Mouse (Mus musculus): ENCODE results near the gene Trim11.

DNA sequence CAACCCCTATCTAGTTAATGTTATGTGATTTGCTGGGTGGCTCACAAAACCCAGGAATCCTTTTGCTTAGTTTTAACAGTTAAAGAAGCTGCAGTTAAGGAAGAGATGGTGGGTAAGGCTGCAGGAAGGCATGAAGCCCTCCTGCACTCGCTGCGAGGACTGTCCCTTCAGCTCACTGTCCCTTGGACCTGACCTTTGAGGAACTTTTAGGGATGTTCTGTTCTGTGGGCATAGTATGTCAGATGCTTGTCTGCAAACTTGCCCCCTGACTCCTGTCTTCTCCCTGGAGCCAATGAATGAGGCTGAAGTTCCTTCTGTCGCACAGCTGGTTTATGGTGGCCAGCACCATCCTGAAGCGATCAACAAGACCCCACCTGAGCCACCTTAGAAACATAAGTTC, 11.3 kb downstream of the Trim11 start:
- TF ChIP-seq POLR2A (IDR thresholded peaks at IDR 0.05; ENCODE audit: control insufficient read depth in 1 of 2, insufficient read depth in 1 of 2, low read depth in 1 of 2, low read length in 2 of 2, poor library complexity in 1 of 2) (no peak), CTCF (IDR thresholded peaks at IDR 0.05 in 2 of 3, conservative IDR thresholded peaks at IDR 0.05 in 1 of 3; ENCODE audit: control insufficient read depth in 1 of 3, insufficient read depth in 1 of 3, low read depth in 2 of 3, low read length in 3 of 3, poor library complexity in 1 of 3, severe bottlenecking in 1 of 3) (no peak), EP300 (IDR thresholded peaks at IDR 0.05; ENCODE audit: low read depth in 1 of 2, low read length in 2 of 2) (no peak), SIN3A (IDR thresholded peaks at IDR 0.05; ENCODE audit: low read length) (no peak), E2F4 (IDR thresholded peaks at IDR 0.05; ENCODE audit: borderline replicate concordance, low read depth, low read length) (no peak), TAL1 (IDR thresholded peaks at IDR 0.05; ENCODE audit: low read length) (no peak), MAX (IDR thresholded peaks at IDR 0.05; ENCODE audit: low read length) (no peak), MAZ (IDR thresholded peaks at IDR 0.05; ENCODE audit: low read depth, low read length) (no peak), ZC3H11A (IDR thresholded peaks at IDR 0.05; ENCODE audit: low read depth, low read length) (no peak), UBTF (IDR thresholded peaks at IDR 0.05; ENCODE audit: borderline replicate concordance, insufficient read depth, low read depth, low read length) (no peak), HCFC1 (IDR thresholded peaks at IDR 0.05; ENCODE audit: low read depth, low read length) (no peak)

Measured in MEL (cell line).